Mouse (Mus musculus): ENCODE results near the gene Gls. TPM values are rescaled to one million over a fixed set of nuclear protein-coding genes. Genes with fewer than 3 reads are reported as not detected.

Gls gene
- total and polyA plus RNA-seq, 2 experiments from 2014 or later = 25.7 to 152 TPM

GRCm38 (mm10) chr1:52226416-52226815 is 6.6 kb downstream of the Gls start:
- Histone ChIP-seq H3K9me3 (ENCODE audit: low read length) (no peaks in the 10 kb centered on the region), H3K4me1 (ENCODE audit: insufficient read depth, low read length) (0 out of 2 replicates have a peak, but pooled peaks cover 1% of the 10 kb centered on the region), H3K9ac (replicated peaks; ENCODE audit: low read length) (no peak overlapping the region), H3K4me3 (ENCODE audit: low read length) (no peak overlapping the region), H3K36me3 (ENCODE audit: insufficient read depth, low read length) (no peaks in the 10 kb centered on the region), H3K27ac (no peak overlapping the region), H3K4me2 (ENCODE audit: low read depth, low read length) (no peak overlapping the region), H3K27me3 (ENCODE audit: insufficient read depth, low read length) (no peaks in the 10 kb centered on the region)
- no peak for TF ChIP-seq CTCF (IDR thresholded peaks at IDR 0.05; ENCODE audit: low read depth)
- no peak for ATAC-seq
- DNase-seq (ENCODE audit: low spot score) = no peak

- Histone ChIP-seq H3K36me3 (ENCODE audit: insufficient read depth, low read length) (no peaks in the 10 kb centered on the region), H3K4me2 (ENCODE audit: low read depth, low read length) (no peak overlapping the region), H3K4me3 (ENCODE audit: low read length) (no peak overlapping the region), H3K27me3 (ENCODE audit: insufficient read depth, low read length) (no peaks in the 10 kb centered on the region), H3K9ac (replicated peaks; ENCODE audit: low read length) (no peak overlapping the region), H3K4me1 (ENCODE audit: insufficient read depth, low read length) (no peaks in the 10 kb centered on the region), H3K9me3 (ENCODE audit: low read length) (no peaks in the 10 kb centered on the region), H3K27ac (no peak overlapping the region)
- TF ChIP-seq CTCF (IDR thresholded peaks at IDR 0.05; ENCODE audit: low read depth) = peak; percentile 26; the same call in 1 of the 2 replicates
- ATAC-seq (no peak), DNase-seq (ENCODE audit: low spot score) (no peak)
These were observed 16.3 kb downstream of the Gls start for GRCm38 (mm10) chr1:52216766-52217165.

- WGBS = 93% methylated on average over 2 of the region's 2 CpGs
- Histone ChIP-seq H3K36me3 (ENCODE audit: insufficient read depth, low read length) (peaks cover 3% of the 10 kb centered on the region; the same call in 1 of the 2 replicates), H3K27ac (no peak overlapping the region), H3K9ac (replicated peaks; ENCODE audit: low read length) (no peak overlapping the region), H3K4me3 (ENCODE audit: low read length) (no peak overlapping the region), H3K4me2 (ENCODE audit: low read depth, low read length) (no peak overlapping the region), H3K9me3 (ENCODE audit: low read length) (no peaks in the 10 kb centered on the region), H3K4me1 (ENCODE audit: insufficient read depth, low read length) (no peaks in the 10 kb centered on the region), H3K27me3 (ENCODE audit: insufficient read depth, low read length) (no peaks in the 10 kb centered on the region)
- DNase-seq (ENCODE audit: low spot score) (no peak), ATAC-seq (no peak)
- TF ChIP-seq CTCF (IDR thresholded peaks at IDR 0.05; ENCODE audit: low read depth) = no peak
These were observed 50.0 kb downstream of the Gls start for GRCm38 (mm10) chr1:52182992-52183391.

GRCm38 (mm10) chr1:52181994-52182393 is 51.0 kb downstream of the Gls start:
- no peak overlapping the region for H3K4me3 ChIP-seq (ENCODE audit: low read length)
- DNase-seq (ENCODE audit: low spot score) (no peak), ATAC-seq (no peak)
- no peak overlapping the region for H3K9ac ChIP-seq (replicated peaks; ENCODE audit: low read length)
- TF ChIP-seq CTCF (IDR thresholded peaks at IDR 0.05; ENCODE audit: low read depth) = no peak
- H3K9me3 ChIP-seq (ENCODE audit: low read length) = no peaks in the 10 kb centered on the region
- H3K36me3 ChIP-seq (ENCODE audit: insufficient read depth, low read length) = no peaks in the 10 kb centered on the region
- H3K27me3 ChIP-seq (ENCODE audit: insufficient read depth, low read length) = no peaks in the 10 kb centered on the region
- H3K27ac ChIP-seq = no peak overlapping the region
- H3K4me2 ChIP-seq (ENCODE audit: low read depth, low read length) = no peak overlapping the region
- H3K4me1 ChIP-seq (ENCODE audit: insufficient read depth, low read length) = no peaks in the 10 kb centered on the region

GRCm38 (mm10) chr1:52179939-52180568 is 53.0 kb downstream of the Gls start:
- TF ChIP-seq CTCF (IDR thresholded peaks at IDR 0.05; ENCODE audit: low read depth) = no peak
- ATAC-seq = no peak
- no peak overlapping the region for H3K27ac ChIP-seq
- no peak overlapping the region for H3K4me2 ChIP-seq (ENCODE audit: low read depth, low read length)
- H3K9me3 ChIP-seq (ENCODE audit: low read length) = no peaks in the 10 kb centered on the region
- WGBS = 95% methylated on average over 9 of the region's 9 CpGs
- no peak overlapping the region for H3K4me3 ChIP-seq (ENCODE audit: low read length)
- no peaks in the 10 kb centered on the region for H3K27me3 ChIP-seq (ENCODE audit: insufficient read depth, low read length)
- no peak overlapping the region for H3K9ac ChIP-seq (replicated peaks; ENCODE audit: low read length)
- H3K4me1 ChIP-seq (ENCODE audit: insufficient read depth, low read length) = no peaks in the 10 kb centered on the region
- no peak for DNase-seq (ENCODE audit: low spot score)
- H3K36me3 ChIP-seq (ENCODE audit: insufficient read depth, low read length) = no peaks in the 10 kb centered on the region

- H3K36me3 ChIP-seq (ENCODE audit: insufficient read depth, low read length) = no peaks in the 10 kb centered on the region
- WGBS = 81% methylated on average over 2 of the region's 2 CpGs
- DNase-seq (ENCODE audit: low spot score) (no peak), ATAC-seq (no peak)
- H3K27me3 ChIP-seq (ENCODE audit: insufficient read depth, low read length) = no peaks in the 10 kb centered on the region
- no peak overlapping the region for H3K4me2 ChIP-seq (ENCODE audit: low read depth, low read length)
- H3K4me1 ChIP-seq (ENCODE audit: insufficient read depth, low read length) = no peaks in the 10 kb centered on the region
- H3K4me3 ChIP-seq (ENCODE audit: low read length) = no peak overlapping the region
- no peaks in the 10 kb centered on the region for H3K9me3 ChIP-seq (ENCODE audit: low read length)
- H3K9ac ChIP-seq (replicated peaks; ENCODE audit: low read length) = no peak overlapping the region
- H3K27ac ChIP-seq = no peak overlapping the region
- TF ChIP-seq CTCF (IDR thresholded peaks at IDR 0.05; ENCODE audit: low read depth) = no peak
These were observed 56.0 kb downstream of the Gls start for GRCm38 (mm10) chr1:52176999-52177398.

GRCm38 (mm10) chr1:52175983-52176382 is 57.0 kb downstream of the Gls start:
- Histone ChIP-seq H3K36me3 (ENCODE audit: insufficient read depth, low read length) (no peaks in the 10 kb centered on the region), H3K9me3 (ENCODE audit: low read length) (no peaks in the 10 kb centered on the region), H3K4me3 (ENCODE audit: low read length) (no peak overlapping the region), H3K9ac (replicated peaks; ENCODE audit: low read length) (no peak overlapping the region), H3K4me2 (ENCODE audit: low read depth, low read length) (no peak overlapping the region), H3K27me3 (ENCODE audit: insufficient read depth, low read length) (no peaks in the 10 kb centered on the region), H3K4me1 (ENCODE audit: insufficient read depth, low read length) (no peaks in the 10 kb centered on the region), H3K27ac (no peak overlapping the region)
- TF ChIP-seq CTCF (IDR thresholded peaks at IDR 0.05; ENCODE audit: low read depth) = no peak
- 63% methylated on average over 3 of the region's 3 CpGs for WGBS
- ATAC-seq (no peak), DNase-seq (ENCODE audit: low spot score) (no peak)

Measured in hindbrain, postnatal 0 days (tissue).